Mouse (Mus musculus) c-Kit-positive CD71-positive TER-119-positive erythroid progenitor cells, embryonic 14.5 days (primary cell): ENCODE data around the gene Pafah1b1.

Experiments
- DNase-seq: peaks from one replicate; pipeline ENCODE4 v3.0.0-alpha.2; 2013; ENCODE audit warnings: low spot score

The Pafah1b1 gene

DNA sequence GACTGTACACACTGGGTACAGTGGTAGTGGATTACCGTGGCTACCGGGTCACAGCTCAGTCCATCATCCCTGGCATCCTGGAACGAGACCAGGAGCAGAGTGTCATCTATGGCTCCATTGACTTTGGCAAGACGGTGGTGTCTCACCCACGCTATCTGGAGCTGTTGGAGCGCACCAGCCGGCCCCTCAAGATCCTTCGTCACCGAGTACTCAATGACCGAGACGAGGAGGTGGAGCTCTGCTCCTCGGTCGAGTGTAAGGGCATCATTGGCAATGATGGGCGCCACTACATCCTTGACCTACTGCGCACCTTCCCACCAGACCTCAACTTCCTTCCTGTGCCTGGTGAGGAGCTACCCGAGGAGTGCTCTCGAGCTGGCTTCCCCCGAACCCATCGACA, 62.8 kb downstream of the Pafah1b1 start:
- no peak for DNase-seq

DNA sequence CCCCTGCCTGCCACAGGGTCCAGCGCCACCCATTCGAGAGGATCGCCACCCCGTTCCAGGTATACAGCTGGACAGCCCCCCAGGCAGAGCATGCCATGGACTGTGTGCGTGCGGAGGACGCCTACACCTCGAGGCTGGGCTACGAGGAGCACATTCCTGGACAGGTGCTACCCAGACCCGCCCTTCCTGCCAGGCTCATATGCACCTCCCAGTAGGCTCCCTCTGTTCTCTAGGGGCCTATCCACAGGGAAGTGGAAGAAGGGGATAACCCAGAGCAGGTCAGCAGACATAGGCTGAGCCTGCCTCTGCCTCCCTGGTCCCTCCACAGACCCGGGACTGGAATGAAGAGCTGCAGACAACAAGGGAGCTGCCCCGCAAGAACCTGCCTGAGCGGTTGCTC, 64.1 kb downstream of the Pafah1b1 start:
- DNase-seq: no peak

DNA sequence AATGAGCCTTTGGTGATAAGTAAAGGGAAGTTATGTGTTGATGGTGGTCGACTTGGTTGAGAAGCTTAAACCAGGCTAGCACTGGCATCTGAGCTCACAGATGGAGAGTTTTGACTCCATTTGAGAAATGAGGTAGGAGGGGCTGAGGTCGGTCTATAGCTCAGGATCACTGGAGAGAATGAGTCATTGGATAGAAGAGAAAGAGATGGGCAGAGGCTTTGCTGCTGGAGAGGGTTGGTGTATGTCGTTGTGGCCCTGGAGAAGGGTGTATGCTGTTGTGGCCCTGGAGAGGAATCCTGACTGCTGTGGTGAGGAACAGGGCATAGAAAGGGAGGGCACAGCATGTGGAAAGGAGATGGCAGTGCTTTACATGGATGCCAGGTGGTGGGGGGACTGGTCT, 68.5 kb downstream of the Pafah1b1 start:
- DNase-seq: no peak

DNA sequence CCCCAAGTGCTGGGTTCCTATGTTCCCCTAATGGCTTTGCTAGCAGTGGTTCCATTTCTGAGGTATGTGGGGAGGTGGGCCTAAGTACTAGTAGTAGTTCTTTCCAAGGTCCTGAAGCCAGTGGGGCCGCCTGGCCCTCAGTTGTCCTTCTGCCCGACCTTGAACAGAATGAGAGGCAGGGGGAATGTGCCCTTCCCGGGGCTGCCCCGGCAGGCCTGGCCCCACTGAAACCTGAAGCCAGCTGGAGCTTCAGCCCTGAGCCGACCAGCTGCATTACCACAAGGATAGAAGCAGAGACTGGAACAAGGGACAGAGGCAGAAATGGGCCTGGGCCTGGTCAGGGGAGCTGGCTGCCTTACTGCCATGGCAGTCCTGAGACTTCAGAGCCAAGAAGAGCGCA, 71.1 kb downstream of the Pafah1b1 start:
- no peak for DNase-seq

DNA sequence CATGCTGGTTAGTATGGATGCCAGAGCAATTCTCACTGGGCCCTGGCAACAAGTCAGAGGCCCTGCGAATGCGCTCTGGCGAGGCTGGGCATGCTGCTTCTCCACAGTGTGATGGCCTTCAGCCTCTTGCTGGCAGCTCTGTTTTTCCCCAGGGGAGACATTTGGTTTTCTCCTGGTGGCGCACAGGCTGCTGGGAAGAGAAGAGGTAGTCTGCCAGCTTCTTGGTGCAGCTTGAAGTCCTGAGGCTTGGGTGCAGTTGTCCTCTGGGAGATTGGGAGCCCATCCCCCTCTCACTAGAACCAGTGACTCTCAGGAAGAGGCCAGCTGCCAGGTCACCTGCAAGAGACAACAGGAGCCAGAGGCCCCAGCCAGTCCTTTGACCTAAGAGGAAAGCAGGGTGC, 71.7 kb downstream of the Pafah1b1 start:
- no peak for DNase-seq

DNA sequence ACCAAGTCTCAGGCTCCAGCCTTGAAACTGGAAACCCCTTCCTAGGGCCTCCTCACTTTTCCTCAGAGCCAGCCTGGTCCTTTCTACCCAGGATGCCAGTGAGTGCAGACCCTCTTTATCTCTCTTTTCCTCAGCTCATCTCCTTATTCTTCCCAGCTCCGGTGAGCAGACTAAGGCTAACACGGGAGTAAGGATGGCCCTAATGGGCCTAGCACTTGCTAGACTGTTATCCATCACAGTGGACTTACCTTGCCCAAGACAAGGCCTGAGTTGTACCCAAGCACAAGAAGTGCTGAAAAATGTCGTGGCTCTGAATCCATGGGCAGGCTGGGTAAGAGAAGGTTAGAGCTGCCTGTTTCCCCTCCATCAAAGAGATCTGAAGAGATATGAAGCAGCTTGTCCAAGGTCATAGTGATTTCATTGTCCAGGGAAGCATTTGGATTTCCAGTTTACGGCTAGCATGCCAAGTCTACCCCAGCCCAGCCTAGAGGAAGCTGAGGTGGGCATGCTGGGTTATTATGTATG, 73.8 kb downstream of the Pafah1b1 start:
- no peak for DNase-seq

DNA sequence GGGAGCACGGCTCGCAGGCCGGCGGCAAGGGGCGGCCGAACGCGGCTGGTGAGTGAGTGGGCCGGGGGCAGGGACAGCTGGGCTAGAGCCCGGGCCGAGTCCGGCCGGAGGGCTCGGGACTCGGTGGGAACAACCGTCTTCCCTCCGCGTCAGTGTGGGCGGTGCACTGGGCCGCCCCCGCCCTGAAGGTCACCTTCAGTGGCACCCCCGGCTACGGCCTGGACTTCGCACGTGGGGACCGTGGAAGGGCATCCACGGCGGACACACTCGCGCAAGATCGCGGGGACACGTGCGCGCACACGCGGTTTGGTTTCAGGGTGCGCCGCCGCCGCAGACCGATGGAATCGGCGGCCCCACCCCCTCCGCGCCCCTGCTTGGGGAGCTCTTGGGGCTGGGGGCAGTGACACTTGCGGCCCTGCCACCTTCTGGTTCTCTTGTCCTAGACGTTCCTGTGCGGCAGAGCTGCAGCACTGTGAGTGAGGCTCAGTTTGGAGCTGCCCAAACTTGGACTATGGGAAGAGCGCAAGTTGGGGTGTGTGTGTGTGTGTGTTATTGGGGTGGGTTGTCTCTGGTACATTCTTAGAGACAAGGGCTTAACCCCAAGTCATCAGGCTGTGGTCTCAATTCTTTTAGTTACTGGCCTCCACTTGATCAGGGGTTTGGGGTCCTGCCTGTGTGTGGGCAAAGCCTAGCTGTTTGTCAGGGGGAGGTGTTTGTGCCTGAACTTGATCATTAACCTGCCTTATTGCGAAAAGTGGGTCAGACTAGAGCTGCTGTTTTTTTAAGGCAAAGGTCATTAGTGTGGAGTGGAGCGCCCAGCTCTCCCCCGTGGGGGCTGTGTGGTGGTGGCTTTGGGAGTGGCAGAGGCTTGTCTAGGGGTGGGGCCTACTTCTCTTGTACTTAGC, 74.6 kb downstream of the Pafah1b1 start:
- DNase-seq: peak; percentile 37

DNA sequence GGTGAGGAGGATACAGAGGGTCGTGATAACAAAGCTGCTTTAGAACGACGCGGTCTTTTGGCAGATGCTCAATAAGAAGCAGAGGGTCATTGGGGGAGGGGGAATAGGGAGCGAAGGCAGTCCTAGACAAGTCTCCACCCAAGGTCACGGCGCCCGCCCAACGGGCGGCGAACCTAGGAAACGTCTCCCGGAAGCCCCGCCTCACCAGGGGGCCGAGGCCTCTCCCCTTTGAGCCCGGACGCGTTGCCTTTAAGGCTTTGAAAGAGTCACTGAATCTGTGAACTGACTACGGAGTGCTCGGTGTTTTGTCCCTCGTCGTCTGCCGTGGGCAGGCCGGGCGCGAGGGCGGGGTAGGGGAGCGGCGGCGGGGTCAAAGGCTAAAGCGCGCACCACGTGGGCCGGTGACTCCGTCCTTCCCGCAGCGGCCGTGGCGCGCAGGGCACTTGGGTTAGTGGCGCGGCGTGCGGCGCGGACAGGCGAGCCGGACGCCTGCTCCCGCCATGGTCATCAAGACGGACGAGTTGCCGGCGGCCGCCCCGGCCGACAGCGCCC, 75.3 kb downstream of the Pafah1b1 start, which contains the start of gene Cluh:
Gene Cluh (plus strand): TSS at position 401 of the 552 bp plus-strand sequence.
- peak; percentile 89 for DNase-seq

DNA sequence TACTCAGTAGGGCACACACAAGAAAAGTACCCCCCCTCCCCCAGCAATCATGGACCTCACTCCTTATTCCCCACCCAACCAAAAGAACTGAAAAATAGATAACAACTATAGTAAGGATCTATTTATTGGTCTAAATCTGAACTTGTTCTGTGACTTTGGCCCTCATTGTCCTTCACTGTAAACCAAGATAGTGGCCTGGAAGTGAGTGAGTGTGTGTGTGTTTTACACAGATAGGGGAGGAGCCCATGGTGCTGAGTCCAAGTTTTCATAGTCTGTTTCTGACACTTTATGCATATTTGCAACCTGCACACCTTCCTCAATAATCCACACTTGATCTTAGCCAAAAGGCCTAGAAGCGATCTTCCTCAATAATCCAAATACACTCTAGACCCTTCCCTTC, 75.8 kb downstream of the Pafah1b1 start:
- no peak for DNase-seq

DNA sequence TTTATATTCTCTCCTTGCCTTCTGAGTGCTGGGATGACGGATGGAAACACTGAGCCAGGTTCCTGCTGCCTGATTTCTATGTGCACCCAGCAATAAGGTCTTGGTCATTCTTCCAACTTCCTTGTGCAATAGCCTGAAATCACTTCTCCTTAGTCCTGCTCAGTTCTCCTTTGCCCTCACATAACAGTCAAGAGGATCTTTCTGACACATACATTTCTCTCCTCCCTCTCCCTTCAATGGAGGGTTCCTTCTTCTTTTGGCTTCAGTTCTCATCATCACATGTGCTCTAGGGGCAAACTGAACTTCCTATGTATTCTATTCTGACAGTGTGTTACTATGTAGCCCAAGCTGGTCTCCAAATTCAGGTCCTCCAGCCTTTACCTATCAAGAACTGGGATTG, 76.5 kb downstream of the Pafah1b1 start:
- no peak for DNase-seq

DNA sequence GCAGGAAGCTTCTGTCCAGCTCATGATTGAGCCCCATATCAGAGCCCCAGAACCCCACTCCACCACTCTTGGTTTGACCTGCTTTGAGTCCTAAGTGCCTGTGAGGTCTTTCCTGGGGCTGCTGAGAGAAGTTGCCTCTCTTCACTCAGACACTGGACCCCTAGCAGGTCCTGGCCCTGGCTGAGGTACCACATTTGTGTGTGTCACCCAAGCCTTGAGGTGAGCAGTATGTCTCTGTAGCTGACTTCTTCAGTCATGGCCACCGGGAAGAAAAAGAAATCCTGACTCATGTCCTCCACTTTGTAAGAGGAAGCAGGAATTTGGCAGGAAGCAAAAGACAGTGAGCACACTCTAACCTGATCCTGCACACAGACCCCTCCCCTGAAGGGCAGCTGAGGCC, 84.8 kb downstream of the Pafah1b1 start:
- DNase-seq: no peak

DNA sequence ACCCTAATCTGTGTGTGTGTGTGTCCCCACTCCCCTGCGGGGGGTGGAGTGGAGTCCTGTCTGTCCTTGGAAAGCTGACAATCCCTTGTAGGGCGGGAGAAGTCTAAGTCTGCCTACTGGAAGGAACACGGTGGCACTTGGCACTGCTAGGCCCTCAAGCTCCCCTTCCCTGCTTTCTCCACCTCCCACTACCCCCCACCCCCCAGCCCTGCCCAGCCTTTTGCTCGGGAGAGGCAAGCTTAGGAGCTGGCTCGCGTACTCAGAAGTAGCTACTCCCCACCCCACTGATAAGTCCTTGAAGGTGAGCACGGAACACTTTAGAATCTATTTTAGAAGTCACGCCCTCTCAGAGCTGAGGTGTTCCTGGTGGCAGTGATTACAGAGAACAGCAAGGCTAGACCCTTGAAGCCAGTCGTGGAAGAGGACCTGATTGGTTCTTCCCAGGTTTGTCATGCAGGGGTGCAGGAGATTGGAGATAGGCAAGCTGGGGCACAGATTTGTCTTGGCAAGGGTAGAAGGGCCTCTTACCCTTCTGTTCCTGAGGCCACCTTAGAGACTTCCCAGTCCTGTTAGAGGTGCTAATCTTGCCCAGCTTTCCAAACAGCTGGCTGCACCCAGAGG, 85.6 kb downstream of the Pafah1b1 start:
- no peak for DNase-seq

DNA sequence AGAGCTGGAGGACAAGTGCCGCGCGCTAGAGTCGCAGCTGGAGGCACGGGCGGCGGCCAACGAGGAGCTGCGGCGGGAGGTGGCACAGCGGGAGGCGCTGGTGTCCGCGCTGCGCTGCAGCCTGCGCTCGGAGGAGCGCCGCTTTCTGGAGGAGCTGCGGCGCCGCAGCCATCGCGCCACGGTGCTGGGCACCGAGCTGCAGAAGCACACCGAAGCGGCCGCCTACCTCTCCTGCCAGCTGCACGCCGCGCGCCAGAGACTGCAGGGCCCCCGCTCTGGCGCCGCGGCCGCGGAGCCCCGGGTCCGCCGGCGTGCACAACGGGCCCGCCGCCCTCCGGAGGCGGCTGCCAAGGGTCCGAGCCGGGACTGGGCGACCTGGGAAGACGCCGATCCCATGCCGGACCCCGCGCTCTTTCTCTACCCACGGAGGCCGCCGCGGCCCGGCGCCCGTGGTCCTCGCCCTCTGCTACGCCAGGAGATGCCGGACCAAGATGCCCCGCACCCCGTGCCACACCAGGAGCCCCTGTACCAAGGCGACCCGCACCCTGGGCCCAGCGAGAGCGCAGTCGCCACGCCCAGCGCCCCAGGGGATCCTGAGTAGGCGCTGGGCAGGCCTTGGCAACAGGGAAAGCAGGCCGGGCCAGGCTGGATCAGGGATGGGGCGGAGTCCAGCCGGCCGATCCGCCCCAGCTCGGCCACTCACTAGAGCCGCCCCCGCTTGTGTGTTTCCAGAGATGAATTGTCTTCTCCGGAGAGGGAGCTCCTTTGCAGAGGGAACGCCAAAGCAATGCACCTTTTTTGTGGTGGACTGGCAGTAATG, 86.3 kb downstream of the Pafah1b1 start:
- peak; percentile 30 for DNase-seq

DNA sequence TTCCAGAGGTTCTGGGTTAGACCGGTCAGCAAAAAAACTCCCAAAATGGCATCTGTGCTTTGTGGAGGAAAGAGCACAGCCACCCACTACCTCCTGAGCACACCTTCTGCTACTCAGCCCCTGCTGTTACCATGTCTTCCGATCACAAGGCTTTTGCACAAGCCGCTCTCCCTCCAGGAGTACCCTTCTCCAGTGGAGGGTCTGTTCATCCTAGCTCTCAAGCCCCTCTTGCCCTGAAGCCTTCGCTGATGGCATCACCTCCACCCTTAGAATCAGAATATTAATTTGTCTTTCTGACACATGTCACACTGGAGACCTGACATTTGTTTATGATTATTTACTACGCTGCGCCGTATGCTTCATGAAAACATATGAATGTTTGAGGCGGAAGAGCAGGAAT, 87.0 kb downstream of the Pafah1b1 start:
- DNase-seq: no peak

DNA sequence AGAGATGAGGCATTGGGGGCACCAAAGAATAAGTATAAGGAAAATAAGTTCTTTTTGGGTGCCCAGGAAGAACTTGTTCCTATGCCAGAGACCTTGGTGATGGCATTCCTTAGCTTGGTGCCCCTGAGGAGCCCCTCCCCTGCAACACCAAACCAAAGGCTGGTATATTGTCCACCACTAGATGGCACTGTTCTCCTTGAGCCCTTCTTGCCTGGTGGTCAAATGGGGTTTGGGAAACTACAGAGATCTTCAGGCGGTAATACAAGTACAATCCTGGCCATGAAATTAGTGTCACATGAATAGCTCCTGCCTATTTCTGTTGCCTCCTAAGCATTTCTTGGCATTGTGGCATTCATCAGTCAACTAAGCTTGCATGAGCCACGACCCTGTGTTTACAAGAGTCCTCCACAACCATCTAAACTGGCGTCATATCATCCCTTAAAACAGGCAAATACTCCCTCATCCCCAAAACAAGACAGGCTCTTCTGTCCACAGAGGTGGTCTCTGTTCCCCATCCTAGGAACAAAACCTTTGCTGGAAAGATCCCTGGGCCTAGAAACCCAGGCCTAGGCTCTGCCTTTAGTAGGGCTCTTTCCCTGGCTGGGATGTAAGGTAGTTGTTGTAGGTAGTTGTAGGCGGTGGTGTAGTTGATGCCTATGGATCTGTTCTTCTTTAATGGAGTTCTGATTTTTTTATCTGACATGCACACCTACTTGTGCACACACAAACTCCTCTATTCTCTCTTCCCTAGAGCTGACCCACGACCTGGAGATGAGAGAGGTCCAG, 89.8 kb downstream of the Pafah1b1 start:
- DNase-seq: peak; percentile 67

DNA sequence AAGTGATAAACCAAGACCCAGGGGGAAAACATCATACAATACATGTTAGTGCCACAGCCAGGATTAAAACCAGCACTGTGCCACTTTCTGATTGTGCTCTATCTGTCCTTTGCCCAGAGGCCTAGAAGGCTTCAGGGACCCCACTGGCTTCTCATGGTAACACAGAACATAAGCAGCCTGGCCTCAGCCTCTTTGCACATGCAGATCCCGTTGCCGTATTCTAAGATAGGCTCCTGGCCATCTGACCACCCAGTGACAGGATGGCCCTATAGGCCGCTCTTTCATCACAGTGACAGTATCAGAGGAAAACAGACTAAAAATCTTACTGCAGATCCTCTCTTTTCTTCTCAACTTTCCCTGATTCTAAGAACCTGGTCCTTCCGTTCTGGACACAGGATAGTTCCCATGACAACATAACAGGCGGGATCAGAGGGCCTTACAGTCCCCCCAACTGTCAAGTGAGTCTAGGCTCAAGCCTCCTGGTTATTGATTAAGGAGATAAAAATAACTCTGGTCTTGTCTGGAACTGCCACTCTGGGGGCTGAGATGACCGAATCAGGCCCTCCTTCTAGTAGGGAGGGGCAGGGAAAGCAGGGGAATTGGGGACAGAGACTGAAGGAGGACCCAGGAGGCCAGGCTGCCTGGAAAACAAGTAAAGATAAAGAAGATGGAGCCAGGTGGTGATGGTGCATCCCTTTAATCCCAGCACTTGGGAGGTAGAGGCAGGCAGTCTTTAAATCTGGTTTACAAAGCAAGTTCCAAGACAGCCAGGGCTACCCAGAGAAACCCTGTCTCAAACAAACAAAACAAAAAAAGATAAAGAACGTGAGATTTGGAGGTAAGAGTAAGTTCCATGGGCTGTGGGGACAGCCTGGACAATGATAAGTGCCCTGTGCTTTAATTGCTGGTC, 92.3 kb downstream of the Pafah1b1 start:
- no peak for DNase-seq

DNA sequence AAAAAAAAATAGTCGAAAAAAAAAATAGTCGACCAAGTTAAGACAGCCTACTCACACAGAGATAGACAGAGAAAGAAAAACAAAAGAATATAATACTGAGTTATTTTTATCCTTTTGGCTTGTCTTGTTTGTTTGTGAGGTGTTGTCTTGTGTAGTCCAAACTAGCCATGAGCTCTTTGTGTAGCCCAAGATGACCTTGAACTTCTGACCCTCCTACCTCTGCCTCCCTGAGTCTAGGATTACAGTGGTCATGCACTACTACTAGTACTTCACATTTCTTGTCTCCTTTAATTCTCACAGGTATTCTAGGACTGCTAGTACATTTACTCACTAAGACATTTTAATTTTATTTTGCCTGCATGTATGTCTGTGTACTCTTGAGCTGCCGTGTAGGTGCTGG, 97.0 kb downstream of the Pafah1b1 start:
- DNase-seq: no peak

DNA sequence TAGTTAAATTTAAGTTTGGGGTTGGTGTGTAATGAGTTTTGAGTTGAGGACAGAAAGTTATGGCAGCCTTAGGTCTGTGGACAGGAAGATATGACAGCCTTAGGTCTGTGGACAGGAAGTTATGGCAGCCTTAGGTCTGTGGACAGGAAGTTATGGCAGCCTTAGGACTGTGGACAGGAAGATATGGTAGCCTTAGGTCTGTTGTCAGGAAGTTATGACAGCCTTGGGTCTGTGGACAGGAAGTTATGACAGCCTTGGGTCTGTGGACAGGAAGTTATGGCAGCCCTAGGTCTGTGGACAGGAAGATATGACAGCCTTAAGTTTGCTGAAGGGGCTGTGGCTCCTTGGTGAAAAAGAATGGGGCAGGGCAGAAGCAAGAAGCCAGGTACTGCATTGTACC, 99.1 kb downstream of the Pafah1b1 start:
- DNase-seq: no peak
